In the genomic region with DNA sequence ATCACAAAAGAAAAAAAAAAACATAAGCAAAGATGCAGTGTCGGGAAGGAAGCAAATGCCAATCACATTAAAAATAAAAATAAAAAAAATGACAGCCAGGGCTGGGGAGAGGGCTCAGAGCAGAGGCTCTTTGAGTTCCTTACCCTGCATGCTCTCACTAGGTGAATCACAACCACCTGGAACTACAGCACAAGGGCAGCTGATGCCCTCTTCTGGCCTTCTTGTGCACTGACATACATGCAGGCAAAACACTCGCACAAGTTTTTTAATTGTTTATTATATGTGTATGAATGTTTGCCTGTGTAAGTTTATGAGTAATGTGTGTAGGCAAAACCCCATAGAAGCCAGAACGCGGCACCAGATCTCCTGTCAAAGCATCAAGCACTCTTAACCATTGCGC, we compare ENCODE assay signal across 9 mouse cellular contexts. TPM values are rescaled to one million over a fixed set of nuclear protein-coding genes. Genes with fewer than 3 reads are reported as not detected.
A peak's percentile ranks its signal among the peaks of the same experiment; 100 is the strongest.
DNase-seq lines count a peak whose midpoint lies in the region; ATAC-seq and TF ChIP-seq lines count a peak whose summit lies in the region.
"Had no signal": no experiment of that assay in that cellular context is flagged by ENCODE, and none has a peak within 500 bp of the region (broad histone marks: within the 10 kb centered on the region; RNA-seq: fewer than 3 reads in every experiment).

No protein-coding gene starts in this region.

- H3K27me3 ChIP-seq in heart, adult 2 months (ENCODE audit: control insufficient read depth, insufficient read depth, low read length), result no peaks in the 10 kb centered on the region
- no peaks in the 10 kb centered on the region for H3K27me3 ChIP-seq in forebrain, embryonic 13.5 days
- H3K27me3 ChIP-seq: neural tube, embryonic 13.5 days had no signal

- H3K9ac ChIP-seq in heart, adult 2 months (ENCODE audit: low read depth, low read length), result no peak overlapping the region
- H3K9ac ChIP-seq in forebrain, embryonic 13.5 days, result no peak overlapping the region
- H3K9ac ChIP-seq: neural tube, embryonic 13.5 days had no signal

- no peak for TF ChIP-seq POLR2A in heart, adult 2 months (IDR thresholded peaks at IDR 0.05; ENCODE audit: insufficient read depth, low read depth, low read length)
- no peak for TF ChIP-seq POLR2A in brain, embryonic 14.5 days (IDR thresholded peaks at IDR 0.05; ENCODE audit: borderline replicate concordance, extremely low read depth, insufficient read depth, insufficient read length, poor library complexity, severe bottlenecking)

- H3K27ac ChIP-seq in heart, adult 2 months, result no peak overlapping the region
- no peak overlapping the region for H3K27ac ChIP-seq in forebrain, embryonic 13.5 days
- H3K27ac ChIP-seq: neural tube, embryonic 13.5 days had no signal

- TF ChIP-seq EP300 in heart, adult 2 months (IDR thresholded peaks at IDR 0.05; ENCODE audit: insufficient read depth, low read depth, low read length), result 0 out of 2 replicates have a peak, but pooled peaks have one; percentile 40

- H3K9me3 ChIP-seq in forebrain, embryonic 13.5 days (replicated peaks), result no peaks in the 10 kb centered on the region
- H3K9me3 ChIP-seq: neural tube, embryonic 13.5 days had no signal

- intact Hi-C loops in heart, adult 2 months (cut with DNase I), result loop anchor here (2.0 to 5.0 kb wide), 2 partner anchors 41 to 225 kb away; no protein-coding TSS in a partner anchor

- no peaks in the 10 kb centered on the region for H3K36me3 ChIP-seq in heart, adult 2 months (ENCODE audit: control insufficient read depth, insufficient read depth, low read length)
- H3K36me3 ChIP-seq in forebrain, embryonic 13.5 days (ENCODE audit: poor library complexity, severe bottlenecking), result peaks cover 26% of the 10 kb centered on the region

- no peaks in the 10 kb centered on the region; the same call in 1 of the 2 replicates for H3K4me1 ChIP-seq in heart, adult 2 months (ENCODE audit: control insufficient read depth, insufficient read depth, low read length)
- H3K4me1 ChIP-seq in forebrain, embryonic 13.5 days, result 0 out of 2 replicates have a peak, but pooled peaks cover 5% of the 10 kb centered on the region
- H3K4me1 ChIP-seq: neural tube, embryonic 13.5 days had no signal

- 71% methylated on average over 5 of the region's 5 CpGs for WGBS in heart, adult 2 months
- 60% methylated on average over 5 of the region's 5 CpGs for WGBS in forebrain, embryonic 13.5 days

- peak; percentile 79 for TF ChIP-seq CTCF in heart, adult 2 months (IDR thresholded peaks at IDR 0.05)
- TF ChIP-seq CTCF in brain, embryonic 14.5 days (IDR thresholded peaks at IDR 0.05; ENCODE audit: borderline replicate concordance, extremely low read depth, insufficient read depth, insufficient read length), result peak; percentile 64; the same call in 1 of the 2 replicates

- no peak for ATAC-seq in forebrain, embryonic 13.5 days

- H3K4me2 ChIP-seq in forebrain, embryonic 13.5 days, result no peak overlapping the region
- H3K4me2 ChIP-seq: neural tube, embryonic 13.5 days had no signal

- H3K79me2 ChIP-seq in heart, adult 2 months (replicated peaks; ENCODE audit: control insufficient read depth, insufficient read depth, low read length), result no peaks in the 10 kb centered on the region

- no peak overlapping the region for H3K4me3 ChIP-seq in heart, adult 2 months
- H3K4me3 ChIP-seq in forebrain, embryonic 13.5 days, result no peak overlapping the region
- H3K4me3 ChIP-seq: neural tube, embryonic 13.5 days had no signal

- DNase-seq in heart, adult 2 months, result no peak
- no peak for DNase-seq in heart, postnatal 4 days
- DNase-seq in B cell, adult 2 months, result peak; percentile 63 to 67
- DNase-seq in brain, embryonic 14.5 days (ENCODE audit: low read depth), result peak; percentile 55
- DNase-seq in lung, postnatal 14 days, result peak; percentile 34
- DNase-seq in adipocyte (ENCODE audit: low spot score), result no peak
- DNase-seq in urinary bladder, postnatal 36 days (ENCODE audit: low spot score in 2 of 2), result no peak

RNA-seq across cellular contexts. Expression of gene Fuca1, which starts 11.3 kb away (rescaled TPM):
- total RNA-seq in heart, adult 2 months (2021), result 10 to 100 TPM; 30.4 to 34.6 TPM
- polyA plus RNA-seq in heart, adult 2 months (2012; rRNA removed), result 24.0 and 25.3 TPM in 2 replicates
- total RNA-seq in heart, postnatal 4 days (2021), result 10 to 100 TPM; 42.4 to 45.9 TPM
- polyA plus RNA-seq in brain, embryonic 14.5 days (2012; rRNA removed), result 41.7 and 43.1 TPM in 2 replicates
- polyA plus RNA-seq in forebrain, embryonic 13.5 days (2015; fragmentation: Nextera tagmentation; extraction: Ambion mirVana), result 41.7 and 56.6 TPM in 2 replicates

RNA-seq across cellular contexts. Expression of gene Hmgcl, which starts 14.4 kb away (rescaled TPM):
- total RNA-seq in heart, adult 2 months (2021), result 10 to 100 TPM; 72.6 to 80.4 TPM
- 71.9 and 96.9 TPM in 2 replicates for polyA plus RNA-seq in heart, adult 2 months (2012; rRNA removed)
- 10 to 100 TPM; 52.2 to 59.8 TPM for total RNA-seq in heart, postnatal 4 days (2021)
- 43.5 and 49.8 TPM in 2 replicates for polyA plus RNA-seq in brain, embryonic 14.5 days (2012; rRNA removed)
- 56.2 and 57.1 TPM in 2 replicates for polyA plus RNA-seq in forebrain, embryonic 13.5 days (2015; fragmentation: Nextera tagmentation; extraction: Ambion mirVana)

RNA-seq across cellular contexts. Expression of gene Gale, which starts 31.7 kb away (rescaled TPM):
- total RNA-seq in heart, adult 2 months (2021), result 1 to 10 TPM; 1.6 to 2.0 TPM
- 4.6 TPM in 2 replicates for polyA plus RNA-seq in heart, adult 2 months (2012; rRNA removed)
- total RNA-seq in heart, postnatal 4 days (2021), result 1 to 10 TPM; 7.6 to 9.8 TPM
- 36.3 and 52.0 TPM in 2 replicates for polyA plus RNA-seq in brain, embryonic 14.5 days (2012; rRNA removed)
- 28.7 and 33.6 TPM in 2 replicates for polyA plus RNA-seq in forebrain, embryonic 13.5 days (2015; fragmentation: Nextera tagmentation; extraction: Ambion mirVana)

RNA-seq across cellular contexts. Expression of gene Cnr2, which starts 36.6 kb away (rescaled TPM):
- total RNA-seq in heart, adult 2 months (2021), result under 1 TPM; 0.23 to 0.59 TPM
- polyA plus RNA-seq in heart, adult 2 months (2012; rRNA removed), result 0.64 and 0.88 TPM in 2 replicates
- total RNA-seq in heart, postnatal 4 days (2021), result under 1 TPM; 0.68 to 0.74 TPM
- polyA plus RNA-seq in brain, embryonic 14.5 days (2012; rRNA removed), result 0.19 and 0.25 TPM in 2 replicates
- polyA plus RNA-seq in forebrain, embryonic 13.5 days (2015; fragmentation: Nextera tagmentation; extraction: Ambion mirVana), result 0.13 and 0.21 TPM in 2 replicates

RNA-seq across cellular contexts. Expression of gene Lypla2, which starts 40.6 kb away (rescaled TPM):
- 10 to 100 TPM; 35.9 to 37.1 TPM for total RNA-seq in heart, adult 2 months (2021)
- 52.2 and 55.1 TPM in 2 replicates for polyA plus RNA-seq in heart, adult 2 months (2012; rRNA removed)
- total RNA-seq in heart, postnatal 4 days (2021), result 10 to 100 TPM; 46.3 to 46.9 TPM
- polyA plus RNA-seq in brain, embryonic 14.5 days (2012; rRNA removed), result 167 and 198 TPM in 2 replicates
- polyA plus RNA-seq in forebrain, embryonic 13.5 days (2015; fragmentation: Nextera tagmentation; extraction: Ambion mirVana), result 163 and 173 TPM in 2 replicates

Comparison
In these comparisons a context has a peak if more than half of its experiments do, and no peak if none do; other contexts are left out.
1. DNase-seq: peak in B cell, adult 2 months (2 of 2), brain, embryonic 14.5 days (single experiment) and lung, postnatal 14 days (single experiment); none in heart, adult 2 months (0 of 2), heart, postnatal 4 days (single experiment), adipocyte (single experiment) and urinary bladder, postnatal 36 days (0 of 2).